Mouse (Mus musculus) limb, embryonic 14.5 days (tissue): ENCODE data around the gene 1810055G02Rik. TPM values are rescaled to one million over a fixed set of nuclear protein-coding genes. Genes with fewer than 3 reads are reported as not detected.
A peak's percentile ranks its signal among the peaks of the same experiment; 100 is the strongest.

Experiments
- ATAC-seq: fragments of 200-750 bp; cut with Nextera tagmentation; 2 replicates; pipeline ENCODE4 v1.8.0; 2017; ENCODE audit warnings: low read depth, moderate number of reproducible peaks, moderate TSS enrichment; ENCODE audit not compliant: low FRiP score
- DNase-seq: peaks from one replicate; pipeline ENCODE4 v3.0.0-alpha.2; 2015; ENCODE audit warnings: low spot score
- H3K27ac ChIP-seq: fragments of 300-500 bp; sonication (generic); replicated peaks from 2 replicates; pipeline ENCODE4 v1.5.1; 2014; ENCODE audit warnings: low read depth, mild to moderate bottlenecking, low read length, moderate library complexity, mixed read lengths
- H3K27me3 ChIP-seq: fragments of 300-500 bp; sonication (generic); 2 replicates; pipeline ENCODE4 v1.6.1; 2014; ENCODE audit warnings: low read length, mixed read lengths; ENCODE audit not compliant: control insufficient read depth, insufficient read depth
- H3K36me3 ChIP-seq: fragments of 300-500 bp; sonication (generic); 2 replicates; pipeline ENCODE4 v1.6.1; 2014; ENCODE audit warnings: mild to moderate bottlenecking, low read length, moderate library complexity, mixed read lengths; ENCODE audit not compliant: control insufficient read depth, insufficient read depth
- H3K4me1 ChIP-seq: fragments of 300-500 bp; sonication (generic); 2 replicates; pipeline ENCODE4 v1.6.1; 2014; ENCODE audit warnings: antibody characterized with exemption, low read length, mixed read lengths; ENCODE audit not compliant: control insufficient read depth, insufficient read depth
- H3K4me2 ChIP-seq: fragments of 300-500 bp; sonication (generic); replicated peaks from 2 replicates; pipeline ENCODE4 v1.6.1; 2014; ENCODE audit warnings: low read depth, mild to moderate bottlenecking, low read length, moderate library complexity; ENCODE audit not compliant: severe bottlenecking
- H3K4me3 ChIP-seq: fragments of 300-500 bp; sonication (generic); replicated peaks from 2 replicates; pipeline ENCODE4 v1.5.1; 2014; ENCODE audit warnings: low read length
- H3K9ac ChIP-seq: fragments of 300-500 bp; sonication (generic); 2 replicates; pipeline ENCODE4 v1.6.1; 2014; ENCODE audit warnings: mild to moderate bottlenecking, low read depth, low read length, moderate library complexity; ENCODE audit not compliant: severe bottlenecking
- H3K9me3 ChIP-seq: fragments of 300-500 bp; sonication (generic); 2 replicates; pipeline ENCODE4 v1.6.1; 2016; ENCODE audit warnings: low read length; ENCODE audit not compliant: control insufficient read depth
- POLR2A ChIP-seq: fragments of 200-500 bp; IDR thresholded peaks from 2 replicates; pipeline ENCODE4 v1.8.0; 2012; ENCODE audit warnings: inconsistent platforms, mild to moderate bottlenecking, moderate library complexity, borderline replicate concordance; ENCODE audit not compliant: insufficient read depth, insufficient read length; ENCODE audit errors: extremely low read depth
- WGBS: fragments of 180-500 bp; shearing (Covaris S2); extraction: QIAGEN DNeasy Blood & Tissue Kit; methylation state at CpG from one replicate; pipeline ENCODE4 v1.1.7; 2014; 5-methylcytosine and 5-hydroxymethylcytosine counted together
- polyA plus RNA-seq, 2 experiments: library from polyadenylated mRNA; depleted of rRNA in 1 of 2; stranded (reverse) in 1 of 2; unstranded in 1 of 2; fragments of >200 nt; fragmentation: Nextera tagmentation in 1 of 2; extraction: Ambion mirVana in 1 of 2; gene quantifications; 2 replicates each; pipeline versions ENCODE4 v1.2.1 to v1.2.3; 2012 to 2014

The 1810055G02Rik gene
- polyA plus RNA-seq (2012; rRNA removed) (76.0 and 94.1 TPM in 2 replicates), polyA plus RNA-seq (2014; fragmentation: Nextera tagmentation; extraction: Ambion mirVana) (56.4 and 56.9 TPM in 2 replicates)

DNA sequence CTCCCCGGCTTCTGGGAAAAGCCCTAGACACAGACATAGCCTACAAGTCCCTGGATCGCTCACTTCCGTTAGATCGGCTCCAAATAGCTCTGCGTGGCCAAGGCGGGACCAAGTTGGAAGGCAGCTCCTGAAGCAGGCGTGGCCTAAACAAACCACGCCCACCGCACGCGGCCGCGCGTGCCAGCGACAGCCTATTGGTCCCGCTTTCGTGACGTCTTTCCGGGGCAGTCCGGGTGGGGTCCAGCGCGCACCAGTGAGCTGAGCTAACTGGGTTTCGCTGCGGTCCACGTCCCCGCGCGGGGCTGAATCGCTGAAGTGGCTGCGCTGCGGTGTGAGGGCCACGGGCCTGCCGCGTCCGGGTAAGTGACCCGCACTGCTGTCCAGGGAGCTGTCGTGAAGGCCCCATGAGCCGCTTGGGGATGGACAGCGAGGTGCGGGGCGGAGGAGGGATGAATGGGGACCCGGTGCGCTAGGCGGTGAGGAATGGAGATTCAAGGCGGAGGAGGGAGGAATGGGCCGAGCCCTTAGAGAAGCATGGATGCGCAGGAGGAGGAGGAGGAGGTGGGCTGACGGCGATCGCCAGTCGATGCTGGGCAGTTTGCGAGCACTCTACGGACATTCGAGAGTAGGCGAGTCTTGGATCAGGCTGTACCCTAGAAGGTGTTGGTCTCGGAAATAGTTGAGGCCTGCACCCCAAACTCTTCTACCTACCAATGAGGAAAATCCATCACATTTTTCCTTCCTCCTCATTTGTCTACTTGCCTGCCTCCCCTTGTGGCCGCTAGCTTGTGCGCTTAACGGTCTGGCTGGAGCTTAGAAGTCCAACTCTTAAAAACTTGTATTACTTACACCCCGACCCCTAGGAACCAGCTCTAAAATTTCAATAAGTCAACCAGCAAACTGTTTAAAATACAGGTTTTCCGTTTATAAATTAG is at the start of gene 1810055G02Rik:
Gene 1810055G02Rik (plus strand): TSS at position 216 of the 935 bp plus-strand sequence.
- TF ChIP-seq POLR2A: peak; percentile 84; the same call in 1 of the 2 replicates
- 1% methylated on average over 61 of the region's 61 CpGs for WGBS
- Histone ChIP-seq H3K27me3 (no peaks in the 10 kb centered on the region), H3K4me1 (peaks cover 8% of the 10 kb centered on the region), H3K4me3 (peak within 1 kb of the TSS; percentile 86), H3K36me3 (no peaks in the 10 kb centered on the region; the same call in 1 of the 2 replicates), H3K9ac (peak within 1 kb of the TSS; percentile 80), H3K4me2 (peak within 1 kb of the TSS; percentile 68), H3K27ac (peak within 1 kb of the TSS; percentile 89), H3K9me3 (no peaks in the 10 kb centered on the region)
- ATAC-seq: peak; percentile 97
- DNase-seq: peak; percentile 97

DNA sequence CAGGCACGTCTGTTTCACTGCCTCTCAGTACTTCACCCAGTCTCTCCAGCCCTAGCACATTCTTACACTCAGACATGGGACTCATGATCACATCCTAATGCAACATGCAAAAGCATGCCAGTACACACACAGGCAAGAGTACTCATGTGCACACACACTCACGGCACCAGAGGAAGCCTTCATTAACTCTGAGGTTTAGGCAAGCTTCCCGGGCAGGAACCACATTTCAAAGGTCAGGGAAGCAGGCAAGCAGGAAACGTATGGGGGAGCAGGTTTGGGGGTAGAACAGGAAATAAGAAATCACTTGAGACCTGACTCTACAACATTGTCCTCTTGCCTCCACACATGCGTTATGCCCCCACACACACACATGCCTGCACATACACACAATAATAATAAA is 42.6 kb upstream of the 1810055G02Rik start:
- Histone ChIP-seq H3K27ac (peak overlapping the region; percentile 38; the same call in 1 of the 2 replicates), H3K4me3 (no peak overlapping the region), H3K9ac (peak overlapping the region; percentile 28; the same call in 1 of the 2 replicates), H3K4me2 (no peak overlapping the region), H3K36me3 (no peaks in the 10 kb centered on the region), H3K9me3 (no peaks in the 10 kb centered on the region), H3K4me1 (peaks cover 52% of the 10 kb centered on the region), H3K27me3 (no peaks in the 10 kb centered on the region)
- DNase-seq (no peak), ATAC-seq (no peak)
- 21% methylated on average over 5 of the region's 5 CpGs for WGBS
- TF ChIP-seq POLR2A: no peak

DNA sequence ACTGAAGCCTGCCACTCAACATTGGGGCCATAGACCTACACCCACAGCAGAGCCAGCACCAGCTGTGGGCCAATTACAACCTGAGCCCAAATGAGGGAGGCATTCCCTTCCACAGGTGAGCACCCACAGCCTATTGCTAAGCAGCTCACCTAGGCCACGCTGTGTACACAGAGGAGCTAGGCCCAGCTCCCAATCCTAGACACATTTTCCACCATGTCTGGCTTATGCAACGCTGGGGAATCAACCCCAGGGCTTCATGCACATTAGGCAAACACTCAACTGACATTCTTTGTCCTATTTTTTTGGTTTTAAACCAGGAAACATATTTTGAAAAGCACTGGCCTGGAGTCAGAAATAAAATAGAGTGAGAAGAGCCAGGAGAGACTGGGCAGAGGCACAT is 41.5 kb upstream of the 1810055G02Rik start:
- no peak for TF ChIP-seq POLR2A
- Histone ChIP-seq H3K4me3 (no peak overlapping the region), H3K4me2 (no peak overlapping the region), H3K36me3 (peaks cover 5% of the 10 kb centered on the region; the same call in 1 of the 2 replicates), H3K9ac (no peak overlapping the region), H3K9me3 (no peaks in the 10 kb centered on the region), H3K27ac (peak overlapping the region; percentile 38; the same call in 1 of the 2 replicates), H3K4me1 (peaks cover 53% of the 10 kb centered on the region), H3K27me3 (no peaks in the 10 kb centered on the region)
- WGBS: 68% methylated on average over 2 of the region's 2 CpGs
- DNase-seq (no peak), ATAC-seq (no peak)

GRCm38 (mm10) chr19:3667155-3667895 is 40.8 kb upstream of the 1810055G02Rik start:
- DNase-seq (no peak), ATAC-seq (no peak)
- TF ChIP-seq POLR2A: no peak
- no peaks in the 10 kb centered on the region for H3K9me3 ChIP-seq
- peaks cover 49% of the 10 kb centered on the region for H3K4me1 ChIP-seq
- H3K27me3 ChIP-seq: no peaks in the 10 kb centered on the region
- H3K27ac ChIP-seq: no peak overlapping the region
- H3K36me3 ChIP-seq: peaks cover 11% of the 10 kb centered on the region
- 61% methylated on average over 6 of the region's 6 CpGs for WGBS
- no peak overlapping the region for H3K4me3 ChIP-seq
- H3K4me2 ChIP-seq: no peak overlapping the region
- no peak overlapping the region for H3K9ac ChIP-seq

GRCm38 (mm10) chr19:3667979-3668378 is 40.1 kb upstream of the 1810055G02Rik start:
- ATAC-seq: no peak
- TF ChIP-seq POLR2A: no peak
- peaks cover 49% of the 10 kb centered on the region for H3K4me1 ChIP-seq
- 0 out of 2 replicates have a peak, but pooled peaks cover 1% of the 10 kb centered on the region for H3K9me3 ChIP-seq
- peaks cover 12% of the 10 kb centered on the region for H3K36me3 ChIP-seq
- H3K4me3 ChIP-seq: no peak overlapping the region
- no peak overlapping the region for H3K9ac ChIP-seq
- no peak for DNase-seq
- no peak overlapping the region for H3K4me2 ChIP-seq
- H3K27me3 ChIP-seq: no peaks in the 10 kb centered on the region
- 67% methylated on average over 11 of the region's 11 CpGs for WGBS
- no peak overlapping the region for H3K27ac ChIP-seq
